In genomic region chr12:82214916-82215315, GRCm38 (mm10) we compare ENCODE assay signal across 26 mouse cellular contexts. TPM values are rescaled to one million over a fixed set of nuclear protein-coding genes. Genes with fewer than 3 reads are reported as not detected.
A peak's percentile ranks its signal among the peaks of the same experiment; 100 is the strongest.
DNase-seq lines count a peak whose midpoint lies in the region; ATAC-seq lines count a peak whose summit lies in the region.
"Had no signal": no experiment of that assay in that cellular context is flagged by ENCODE, and none has a peak within 500 bp of the region (broad histone marks: within the 10 kb centered on the region; RNA-seq: fewer than 3 reads in every experiment).

No protein-coding gene starts in this region.

- H3K4me3 ChIP-seq in limb, embryonic 10.5 days, result no peak overlapping the region
- H3K4me3 ChIP-seq: embryonic facial prominence, embryonic 12.5 days; heart, embryonic 10.5 days; hindbrain, embryonic 10.5 days; limb, embryonic 13.5 days; liver, embryonic 15.5 days; midbrain, embryonic 12.5 days; myocyte had no signal

- no peaks in the 10 kb centered on the region for H3K27me3 ChIP-seq in limb, embryonic 10.5 days (ENCODE audit: low read depth, poor library complexity, severe bottlenecking)
- H3K27me3 ChIP-seq: embryonic facial prominence, embryonic 12.5 days; limb, embryonic 13.5 days; liver, embryonic 15.5 days; midbrain, embryonic 12.5 days had no signal

- ATAC-seq in monocyte, adult 5-6 weeks (replicated peaks; ENCODE audit: insufficient number of reproducible peaks, low FRiP score, low TSS enrichment, poor library complexity, severe bottlenecking), result peak; percentile 91
- ATAC-seq: CD4-positive, CD25-positive, alpha-beta regulatory T cell, adult 4 months; forebrain, postnatal 0 days; intestine, postnatal 0 days had no signal

- peaks cover 63% of the 10 kb centered on the region for H3K4me1 ChIP-seq in limb, embryonic 10.5 days
- H3K4me1 ChIP-seq: liver, embryonic 15.5 days; midbrain, embryonic 12.5 days had no signal

- intact Hi-C loops in gastrocnemius, postnatal 14 days (cut with DNase I; ENCODE audit: low total_unique reads), result no loop called here

- peaks cover 5% of the 10 kb centered on the region for H3K36me3 ChIP-seq in limb, embryonic 10.5 days
- H3K36me3 ChIP-seq: liver, embryonic 15.5 days; midbrain, embryonic 12.5 days had no signal

- DNase-seq in embryo, embryonic 10 days (ENCODE audit: low spot score), result peak; percentile 40
- no peak for DNase-seq in embryo, embryonic 9.5 days (ENCODE audit: extremely low spot score)
- peak; percentile 15 for DNase-seq in T-cell, adult 2 months (ENCODE audit: low spot score)
- DNase-seq in limb, embryonic 10.5 days (ENCODE audit: low spot score), result peak; percentile 50
- no peak for DNase-seq in gastrocnemius, postnatal 14 days
- no peak for DNase-seq in B cell, adult 2 months
- DNase-seq: adrenal gland, adult 2 months; cerebellum, adult 11-12 months; cerebellum, postnatal 10 days; forebrain, postnatal 0 days; heart, postnatal 10 days; kidney, postnatal 36 days; layer of hippocampus, postnatal 36 days; lung, postnatal 4 days; right cerebral cortex, postnatal 4 days; thymus, postnatal 36 days had no signal

- H3K9me3 ChIP-seq in limb, embryonic 10.5 days (replicated peaks), result no peaks in the 10 kb centered on the region
- H3K9me3 ChIP-seq: embryonic facial prominence, embryonic 12.5 days; heart, embryonic 10.5 days; hindbrain, embryonic 10.5 days; limb, embryonic 13.5 days; liver, embryonic 15.5 days; midbrain, embryonic 12.5 days had no signal

- H3K27ac ChIP-seq in limb, embryonic 10.5 days, result peak overlapping the region; percentile 58
- H3K27ac ChIP-seq: embryonic facial prominence, embryonic 12.5 days; heart, embryonic 10.5 days; hindbrain, embryonic 10.5 days; limb, embryonic 13.5 days; liver, embryonic 15.5 days; midbrain, embryonic 12.5 days had no signal

- whole genome bisulfite sequencing in limb, embryonic 10.5 days, result 33% methylated on average over 5 of the region's 5 CpGs

RNA-seq across cellular contexts. Expression of gene Sipa1l1, which starts 45.8 kb away (rescaled TPM):
- polyA plus RNA-seq in limb, embryonic 10.5 days (2016; fragmentation: Nextera tagmentation; extraction: Ambion mirVana), result 28.3 and 37.0 TPM in 2 replicates
- total RNA-seq in monocyte, adult 5-6 weeks (2017), result 44.5 to 87.6 TPM (median 61.0 TPM) in 3 replicates
- 10 to 100 TPM; 12.5 to 12.7 TPM for total RNA-seq in gastrocnemius, postnatal 14 days (2021)

Comparison
In these comparisons a context has a peak if more than half of its experiments do, and no peak if none do; other contexts are left out.
1. DNase-seq: peak in embryo, embryonic 10 days (single experiment), T-cell, adult 2 months (single experiment) and limb, embryonic 10.5 days (single experiment); none in embryo, embryonic 9.5 days (single experiment), gastrocnemius, postnatal 14 days (single experiment) and B cell, adult 2 months (0 of 2).